Mouse (Mus musculus) hindbrain, embryonic 14.5 days (tissue): ENCODE measurements around the gene Rpl26. TPM values are rescaled to one million over a fixed set of nuclear protein-coding genes. Genes with fewer than 3 reads are reported as not detected.
A peak's percentile ranks its signal among the peaks of the same experiment; 100 is the strongest.

Experiments used
- ATAC-seq: fragments of 200-750 bp; cut with Nextera tagmentation; 2 replicates; pipeline ENCODE4 v1.8.0; 2017; ENCODE audit warnings: moderate number of reproducible peaks, mild to moderate bottlenecking, moderate TSS enrichment, moderate library complexity; ENCODE audit not compliant: low FRiP score
- DNase-seq: peaks from one replicate; pipeline ENCODE4 v3.0.0-alpha.2; 2015; ENCODE audit warnings: low spot score
- H3K27ac ChIP-seq: fragments of 300-500 bp; sonication (generic); 2 replicates; pipeline ENCODE4 v1.5.1; 2014; ENCODE audit warnings: mild to moderate bottlenecking, moderate library complexity
- H3K27me3 ChIP-seq: fragments of 300-500 bp; sonication (generic); 2 replicates; pipeline ENCODE4 v1.6.1; 2014; ENCODE audit warnings: mild to moderate bottlenecking, low read length, mixed read lengths; ENCODE audit not compliant: control insufficient read depth, insufficient read depth
- H3K36me3 ChIP-seq: fragments of 300-500 bp; sonication (generic); replicated peaks from 2 replicates; pipeline ENCODE4 v1.6.1; 2014; ENCODE audit not compliant: control insufficient read depth, insufficient read depth
- H3K4me1 ChIP-seq: fragments of 300-500 bp; sonication (generic); replicated peaks from 2 replicates; pipeline ENCODE4 v1.6.1; 2014; ENCODE audit warnings: antibody characterized with exemption, low read length, mixed read lengths; ENCODE audit not compliant: control insufficient read depth, insufficient read depth
- H3K4me2 ChIP-seq: fragments of 300-500 bp; sonication (generic); replicated peaks from 2 replicates; pipeline ENCODE4 v1.6.1; 2014; ENCODE audit warnings: mild to moderate bottlenecking, moderate library complexity
- H3K4me3 ChIP-seq: fragments of 300-500 bp; sonication (generic); replicated peaks from 2 replicates; pipeline ENCODE4 v1.5.1; 2014; ENCODE audit warnings: mild to moderate bottlenecking, low read length
- H3K9ac ChIP-seq: fragments of 300-500 bp; sonication (generic); 2 replicates; pipeline ENCODE4 v1.6.1; 2014
- H3K9me3 ChIP-seq: fragments of 300-500 bp; sonication (generic); 2 replicates; pipeline ENCODE4 v1.6.1; 2016; ENCODE audit warnings: low read length; ENCODE audit not compliant: control insufficient read depth
- WGBS: fragments of 180-500 bp; shearing (Covaris S2); extraction: QIAGEN DNeasy Blood & Tissue Kit; methylation state at CpG from one replicate; pipeline ENCODE4 v1.1.7; 2014; 5-methylcytosine and 5-hydroxymethylcytosine counted together
- polyA plus RNA-seq: library from polyadenylated mRNA; unstranded; fragments of >200 nt; fragmentation: Nextera tagmentation; extraction: Ambion mirVana; gene quantifications from 2 replicates; pipeline ENCODE4 v1.2.1, GENCODE M21; 2014

Gene Rpl26
- polyA plus RNA-seq, 1 experiment from 2014 or later: 680 TPM

- Histone ChIP-seq H3K27me3 (peaks cover 7% of the 10 kb centered on the region; the same call in 1 of the 2 replicates), H3K9me3 (no peaks in the 10 kb centered on the region), H3K9ac (no peak overlapping the region), H3K4me2 (no peak overlapping the region), H3K4me3 (no peak overlapping the region), H3K4me1 (no peaks in the 10 kb centered on the region), H3K27ac (no peak overlapping the region), H3K36me3 (no peaks in the 10 kb centered on the region)
- no peak for ATAC-seq
- no peak for DNase-seq
- WGBS: 74% methylated on average over 2 of the region's 2 CpGs
Measured at GRCm38 (mm10) chr11:68862260-68862659, 39.1 kb upstream of the Rpl26 start.

DNA sequence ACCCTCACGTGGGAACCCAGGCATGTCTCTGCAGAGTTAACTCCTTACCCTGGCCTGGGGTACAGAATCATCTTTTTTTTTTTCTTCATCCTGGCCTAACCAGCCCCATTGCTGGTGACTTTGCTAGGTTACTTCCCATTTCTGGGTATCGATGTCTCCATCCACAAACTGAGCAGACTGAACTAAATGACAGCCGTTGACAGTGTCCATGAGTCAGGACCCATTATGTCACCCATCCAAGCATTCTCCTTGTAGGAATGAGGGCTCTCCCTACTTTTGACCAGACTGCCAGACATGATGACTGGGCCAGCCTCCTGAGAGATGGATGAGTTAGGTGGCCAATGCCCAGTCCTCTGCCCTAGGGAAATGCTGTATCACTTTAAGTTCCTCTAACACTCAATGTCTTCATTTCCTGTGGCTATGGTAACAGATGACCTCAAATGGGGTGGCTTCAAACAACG lies 37.7 kb upstream of the Rpl26 start:
- Histone ChIP-seq H3K4me1 (no peaks in the 10 kb centered on the region), H3K4me3 (no peak overlapping the region), H3K4me2 (no peak overlapping the region), H3K36me3 (no peaks in the 10 kb centered on the region), H3K27ac (no peak overlapping the region), H3K9me3 (no peaks in the 10 kb centered on the region), H3K27me3 (peaks cover 7% of the 10 kb centered on the region; the same call in 1 of the 2 replicates), H3K9ac (no peak overlapping the region)
- DNase-seq: no peak
- ATAC-seq: no peak
- 82% methylated on average over 4 of the region's 4 CpGs for WGBS

DNA sequence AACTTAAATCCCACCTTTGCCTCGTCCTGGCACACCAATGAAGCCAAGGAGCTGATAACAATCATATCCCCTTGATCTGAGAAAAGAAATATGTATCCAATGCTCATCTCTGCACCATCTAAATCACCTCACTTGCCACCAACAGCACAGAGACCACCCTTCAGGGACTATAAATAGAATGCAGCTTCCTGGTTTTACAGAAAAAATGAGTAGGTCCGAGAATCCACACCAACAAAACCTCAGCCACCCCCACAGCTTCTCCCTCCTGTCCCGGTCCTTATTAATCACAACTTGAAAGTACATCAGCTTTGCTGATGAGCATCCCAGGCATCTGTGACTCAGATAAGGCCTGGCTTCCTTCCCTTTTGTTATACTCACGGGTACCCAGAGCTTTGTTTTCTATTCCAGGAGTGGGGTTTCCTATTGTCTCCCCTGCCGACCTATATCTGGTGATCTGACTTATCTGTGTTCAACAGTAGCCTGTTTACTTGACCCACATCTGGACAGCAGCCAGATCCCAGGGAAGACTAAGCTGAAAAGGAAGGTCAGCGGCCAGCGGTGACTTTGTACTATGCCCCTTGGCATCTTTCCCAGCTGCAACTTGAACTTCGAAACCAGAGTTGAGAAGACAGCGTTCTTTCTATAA lies 36.7 kb upstream of the Rpl26 start:
- WGBS: 60% methylated on average over 9 of the region's 9 CpGs
- Histone ChIP-seq H3K9ac (no peak overlapping the region), H3K4me2 (no peak overlapping the region), H3K36me3 (no peaks in the 10 kb centered on the region), H3K4me1 (no peaks in the 10 kb centered on the region), H3K27me3 (peaks cover 5% of the 10 kb centered on the region; the same call in 1 of the 2 replicates), H3K4me3 (no peak overlapping the region), H3K9me3 (no peaks in the 10 kb centered on the region), H3K27ac (no peak overlapping the region)
- ATAC-seq (no peak), DNase-seq (no peak)

DNA sequence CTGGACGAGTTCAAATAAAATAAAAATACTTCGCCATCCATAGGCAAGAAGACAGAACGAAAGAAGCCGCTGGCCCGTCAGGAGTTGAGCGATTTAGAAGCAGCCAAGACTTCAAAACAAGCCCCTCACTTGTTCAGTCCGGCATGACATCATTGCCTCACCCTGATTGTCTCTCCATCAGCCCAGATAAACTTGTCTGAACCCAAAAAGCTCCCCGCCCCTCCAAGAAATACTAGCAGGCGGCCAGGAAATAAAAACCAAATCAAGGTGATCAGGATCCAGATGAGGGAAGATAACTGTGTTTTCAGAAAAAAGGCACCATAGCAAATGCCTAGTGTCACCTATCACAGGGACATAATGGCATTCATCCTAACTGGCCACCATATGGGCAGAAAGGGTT lies 30.1 kb upstream of the Rpl26 start:
- H3K27ac ChIP-seq: no peak overlapping the region

GRCm38 (mm10) chr11:68871748-68872147 lies 29.6 kb upstream of the Rpl26 start, which contains the start of gene Ndel1:
Ndel1 (minus strand) TSS chr11:68871858.
- ATAC-seq (no peak), DNase-seq (no peak)
- Histone ChIP-seq H3K36me3 (no peaks in the 10 kb centered on the region), H3K9me3 (no peaks in the 10 kb centered on the region), H3K9ac (no peak within 1 kb of the TSS), H3K4me1 (no peaks in the 10 kb centered on the region), H3K27ac (no peak within 1 kb of the TSS), H3K27me3 (no peaks in the 10 kb centered on the region), H3K4me3 (no peak within 1 kb of the TSS), H3K4me2 (no peak within 1 kb of the TSS)
- WGBS: 65% methylated on average over 6 of the region's 6 CpGs

More for the DNA sequence above, 30.1 kb upstream of the Rpl26 start:
- 88% methylated on average over 9 of the region's 9 CpGs for WGBS
- no peak overlapping the region for H3K9ac ChIP-seq
- no peaks in the 10 kb centered on the region for H3K36me3 ChIP-seq
- DNase-seq (no peak), ATAC-seq (no peak)
- no peaks in the 10 kb centered on the region for H3K4me1 ChIP-seq
- no peaks in the 10 kb centered on the region for H3K27me3 ChIP-seq
- no peaks in the 10 kb centered on the region for H3K9me3 ChIP-seq
- no peak overlapping the region for H3K4me2 ChIP-seq
- H3K4me3 ChIP-seq: no peak overlapping the region

DNA sequence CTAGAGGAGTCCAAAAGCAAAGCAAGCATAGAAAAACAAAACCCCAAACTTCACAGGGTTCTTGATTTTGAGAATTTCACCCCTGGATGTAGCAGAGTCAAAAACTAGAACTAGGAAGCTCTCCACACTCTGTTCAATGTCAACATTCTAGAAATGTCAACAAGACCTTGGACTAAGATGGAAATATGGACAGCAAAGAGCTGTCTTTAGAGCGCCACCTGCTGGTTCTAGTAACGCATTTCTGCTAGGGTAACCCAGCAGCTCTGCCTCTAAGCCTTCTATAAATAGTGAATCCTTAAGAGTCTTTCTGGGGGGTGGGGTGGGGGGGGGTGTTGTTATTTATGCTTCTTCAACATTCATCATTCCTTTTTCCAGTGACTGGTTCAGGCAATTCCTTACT lies 26.5 kb upstream of the Rpl26 start:
- Histone ChIP-seq H3K9ac (no peak overlapping the region), H3K4me1 (no peaks in the 10 kb centered on the region), H3K4me3 (no peak overlapping the region), H3K4me2 (no peak overlapping the region), H3K27me3 (no peaks in the 10 kb centered on the region), H3K27ac (no peak overlapping the region), H3K9me3 (no peaks in the 10 kb centered on the region), H3K36me3 (no peaks in the 10 kb centered on the region)
- DNase-seq (peak; percentile 84), ATAC-seq (no peak)
- WGBS: 0% methylated on average over 2 of the region's 2 CpGs

GRCm38 (mm10) chr11:68878811-68879210 lies 22.6 kb upstream of the Rpl26 start:
- DNase-seq (no peak), ATAC-seq (no peak)
- Histone ChIP-seq H3K4me1 (no peaks in the 10 kb centered on the region), H3K4me2 (no peak overlapping the region), H3K27ac (no peak overlapping the region), H3K9ac (no peak overlapping the region), H3K36me3 (no peaks in the 10 kb centered on the region), H3K9me3 (no peaks in the 10 kb centered on the region), H3K4me3 (no peak overlapping the region), H3K27me3 (no peaks in the 10 kb centered on the region; the same call in 1 of the 2 replicates)
- 90% methylated on average over 5 of the region's 5 CpGs for WGBS

- Histone ChIP-seq H3K27me3 (no peaks in the 10 kb centered on the region; the same call in 1 of the 2 replicates), H3K9ac (no peak overlapping the region), H3K4me2 (no peak overlapping the region), H3K4me3 (no peak overlapping the region), H3K4me1 (no peaks in the 10 kb centered on the region), H3K9me3 (no peaks in the 10 kb centered on the region), H3K36me3 (no peaks in the 10 kb centered on the region), H3K27ac (no peak overlapping the region)
- ATAC-seq (no peak), DNase-seq (no peak)
- 29% methylated on average over 14 of the region's 14 CpGs for WGBS
Measured at GRCm38 (mm10) chr11:68882107-68882506, 19.3 kb upstream of the Rpl26 start.

DNA sequence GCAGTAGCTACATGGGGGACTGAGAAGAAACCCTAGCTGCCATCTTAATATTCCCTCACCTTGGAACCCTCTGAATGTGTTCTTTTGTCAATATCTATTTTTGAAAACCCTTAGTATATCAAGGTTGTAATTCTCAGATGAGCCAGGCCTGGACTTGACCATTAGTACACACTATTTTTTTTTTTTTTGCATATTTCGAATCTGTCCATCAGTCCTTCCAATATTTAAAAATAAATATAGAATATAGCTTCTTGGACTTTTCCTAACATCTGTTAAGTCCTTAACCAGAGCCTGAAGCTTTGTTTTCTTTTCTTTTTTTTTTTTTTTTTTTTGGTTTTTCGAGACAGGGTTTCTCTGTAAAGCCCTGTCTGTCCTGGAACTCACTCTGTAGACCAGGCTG lies 17.5 kb upstream of the Rpl26 start:
- H3K27ac ChIP-seq: no peak overlapping the region
- ATAC-seq (no peak), DNase-seq (no peak)
- H3K36me3 ChIP-seq: no peaks in the 10 kb centered on the region
- no peaks in the 10 kb centered on the region for H3K4me1 ChIP-seq
- H3K9me3 ChIP-seq: no peaks in the 10 kb centered on the region
- no peak overlapping the region for H3K4me2 ChIP-seq
- 78% methylated on average over 2 of the region's 2 CpGs for WGBS
- no peaks in the 10 kb centered on the region; the same call in 1 of the 2 replicates for H3K27me3 ChIP-seq
- no peak overlapping the region for H3K4me3 ChIP-seq
- H3K9ac ChIP-seq: no peak overlapping the region
